Mouse (Mus musculus): ENCODE results near the gene Pzp.

DNA sequence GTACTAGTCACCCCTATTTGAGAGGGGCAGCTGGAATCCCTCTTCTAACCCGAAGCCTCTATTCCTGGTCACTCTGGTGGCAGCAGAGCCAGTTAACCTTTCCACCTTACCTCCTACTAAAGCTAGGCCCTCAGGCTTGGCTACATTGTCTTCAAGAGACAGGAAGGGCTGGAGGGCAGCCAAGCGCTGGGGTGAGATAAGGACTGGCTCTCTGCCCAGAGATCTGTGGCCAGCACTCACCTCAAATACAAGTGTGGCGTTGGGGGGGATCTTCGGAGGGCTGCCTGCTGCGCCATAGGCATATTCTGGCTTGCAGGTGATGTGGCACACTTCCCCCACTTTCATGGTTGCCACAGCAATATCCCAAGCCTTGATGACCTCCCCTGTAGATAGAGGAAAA is 91.0 kb downstream of the Pzp start:
- no peak for TF ChIP-seq CTCF (IDR thresholded peaks at IDR 0.05; ENCODE audit: low read depth, low read length)
- TF ChIP-seq POLR2A (IDR thresholded peaks at IDR 0.05; ENCODE audit: extremely low read depth, insufficient read depth, low read length), result no peak

Data from liver, adult 2 months (tissue).